Mouse (Mus musculus): ENCODE measurements around the gene Fmnl2.

- TF ChIP-seq CTCF (IDR thresholded peaks at IDR 0.05; ENCODE audit: low read depth), result no peak
- no peak for TF ChIP-seq EP300 (optimal IDR thresholded peaks at IDR 0.05)
Observed at GRCm38 (mm10) chr2:52862046-52862759, 4.5 kb downstream of the Fmnl2 start.
